Mouse (Mus musculus): ENCODE results near the gene Vav1. TPM values are rescaled to one million over a fixed set of nuclear protein-coding genes. Genes with fewer than 3 reads are reported as not detected.

Vav1 gene
- polyA plus RNA-seq, 1 experiment from 2014 or later = 1.6 TPM

Other genes with a start within 250 kb of the Vav1 start
- gene Khsrp, start 247.6 kb upstream of the Vav1 start, polyA plus RNA-seq (2016; fragmentation: Nextera tagmentation; extraction: Ambion mirVana) = 52.4 and 58.7 TPM in 2 replicates
- gene Slc25a41, start 237.4 kb upstream of the Vav1 start, polyA plus RNA-seq (2016; fragmentation: Nextera tagmentation; extraction: Ambion mirVana) = not detected in 2 replicates
- gene Crb3, start 220.0 kb upstream of the Vav1 start, polyA plus RNA-seq (2016; fragmentation: Nextera tagmentation; extraction: Ambion mirVana) = 0.27 and 0.94 TPM in 2 replicates
- gene Slc25a23, start 219.2 kb upstream of the Vav1 start, polyA plus RNA-seq (2016; fragmentation: Nextera tagmentation; extraction: Ambion mirVana) = 15.5 and 17.2 TPM in 2 replicates
- gene Dennd1c, start 200.6 kb upstream of the Vav1 start, polyA plus RNA-seq (2016; fragmentation: Nextera tagmentation; extraction: Ambion mirVana) = 0.66 and 1.4 TPM in 2 replicates
- gene Tubb4a, start 191.3 kb upstream of the Vav1 start, polyA plus RNA-seq (2016; fragmentation: Nextera tagmentation; extraction: Ambion mirVana) = 9.4 and 11.3 TPM in 2 replicates
- gene Tnfsf9, start 173.8 kb upstream of the Vav1 start, polyA plus RNA-seq (2016; fragmentation: Nextera tagmentation; extraction: Ambion mirVana) = 5.3 and 7.1 TPM in 2 replicates
- gene Cd70, start 129.3 kb upstream of the Vav1 start, polyA plus RNA-seq (2016; fragmentation: Nextera tagmentation; extraction: Ambion mirVana) = not detected in 2 replicates
- 0.11 and 0.46 TPM in 2 replicates for gene Tnfsf14, start 84.9 kb upstream of the Vav1 start, polyA plus RNA-seq (2016; fragmentation: Nextera tagmentation; extraction: Ambion mirVana)
- 0.87 and 2.6 TPM in 2 replicates for gene C3, start 51.0 kb upstream of the Vav1 start, polyA plus RNA-seq (2016; fragmentation: Nextera tagmentation; extraction: Ambion mirVana)
- gene Gpr108, start 30.7 kb upstream of the Vav1 start, polyA plus RNA-seq (2016; fragmentation: Nextera tagmentation; extraction: Ambion mirVana) = 24.9 and 27.4 TPM in 2 replicates
- gene Trip10, start 29.6 kb upstream of the Vav1 start, polyA plus RNA-seq (2016; fragmentation: Nextera tagmentation; extraction: Ambion mirVana) = 41.6 and 45.4 TPM in 2 replicates
- gene Adgre1, start 79.6 kb downstream of the Vav1 start, polyA plus RNA-seq (2016; fragmentation: Nextera tagmentation; extraction: Ambion mirVana) = 2.4 and 3.5 TPM in 2 replicates